Mouse (Mus musculus) 3134 (cell line): ENCODE measurements at regions not wholly inside any gene's neighbourhood (a gene's known extent, or its start where the extent isn't known, plus 50 kb on each side); places are given as distances from the start of the nearest gene placed in this dataset.
"Not testable (repeated sequence)": the region's sequence is repeated elsewhere in the genome, so short reads cannot be mapped to it uniquely, and the experiment has no call there.

ENCODE experiments used
- DNase-seq: peaks from one replicate; pipeline ENCODE4 v3.0.0-alpha.2; 2011; ENCODE audit warnings: low spot score; ENCODE audit not compliant: insufficient read length; ENCODE audit errors: extremely low read depth

GRCm38 (mm10) chr4:81621391-81622137, 178.9 kb upstream of the Mpdz start:
- DNase-seq = peak; percentile 7

DNA sequence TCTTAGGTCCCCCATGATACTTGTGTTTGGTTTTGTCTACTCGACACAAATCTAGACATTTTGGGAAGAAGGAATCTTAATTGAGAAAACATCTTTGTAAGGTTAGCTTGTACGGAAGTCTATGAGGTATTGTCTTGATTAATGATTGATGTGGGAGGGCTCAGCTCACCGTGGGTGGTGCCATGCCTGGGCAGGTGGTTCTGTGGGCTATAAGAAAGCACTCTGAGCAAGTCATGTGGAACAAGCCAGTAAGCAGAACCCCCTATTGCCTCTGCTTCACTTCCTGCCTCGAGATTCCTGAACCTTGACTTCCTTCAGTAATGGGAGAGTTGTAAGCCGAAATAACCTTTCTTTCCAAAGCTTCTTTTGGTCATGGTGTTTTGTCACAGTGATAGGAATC, 174.6 kb upstream of the Mpdz start:
- DNase-seq = no peak

DNA sequence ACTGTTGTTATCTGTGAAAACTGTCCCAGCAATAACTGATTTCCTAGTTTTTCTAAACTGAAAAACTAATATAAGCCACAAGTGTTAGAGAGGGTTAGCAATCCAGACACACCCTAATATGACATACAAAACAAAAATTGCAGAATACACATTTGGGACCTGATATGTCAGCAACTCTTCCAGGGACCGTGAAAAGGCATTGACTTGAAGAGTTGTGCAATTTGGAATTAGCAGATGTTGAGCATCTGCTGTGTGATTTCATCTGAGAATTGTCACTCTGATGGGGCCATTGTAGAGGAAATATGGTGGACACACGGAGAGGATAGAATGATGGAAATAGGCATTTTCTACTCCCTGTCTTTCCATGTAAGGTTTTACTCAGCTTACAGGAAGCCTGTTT, 168.6 kb upstream of the Mpdz start:
- DNase-seq = no peak

GRCm38 (mm10) chr4:81600396-81600795, 157.8 kb upstream of the Mpdz start:
- DNase-seq = no peak

DNA sequence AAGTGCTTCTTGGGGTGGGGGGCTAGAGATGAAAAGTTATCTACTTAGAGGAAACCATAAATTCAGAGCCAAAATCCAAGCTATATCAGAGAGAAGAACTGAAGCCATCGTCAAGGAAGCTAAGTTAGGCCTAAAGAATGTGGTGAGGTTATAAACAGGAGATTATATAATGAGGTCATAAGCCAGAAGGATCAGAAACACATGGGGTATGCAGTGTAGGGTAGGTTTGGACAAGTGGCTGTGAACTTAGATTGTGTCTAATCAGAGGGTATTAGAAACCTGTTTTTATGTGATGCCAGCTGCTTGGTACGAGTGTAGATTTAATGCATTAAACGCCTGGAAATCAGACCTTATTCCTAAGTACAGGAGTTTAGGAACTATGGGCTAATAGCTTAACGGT, 154.8 kb upstream of the Mpdz start:
- no peak for DNase-seq

DNA sequence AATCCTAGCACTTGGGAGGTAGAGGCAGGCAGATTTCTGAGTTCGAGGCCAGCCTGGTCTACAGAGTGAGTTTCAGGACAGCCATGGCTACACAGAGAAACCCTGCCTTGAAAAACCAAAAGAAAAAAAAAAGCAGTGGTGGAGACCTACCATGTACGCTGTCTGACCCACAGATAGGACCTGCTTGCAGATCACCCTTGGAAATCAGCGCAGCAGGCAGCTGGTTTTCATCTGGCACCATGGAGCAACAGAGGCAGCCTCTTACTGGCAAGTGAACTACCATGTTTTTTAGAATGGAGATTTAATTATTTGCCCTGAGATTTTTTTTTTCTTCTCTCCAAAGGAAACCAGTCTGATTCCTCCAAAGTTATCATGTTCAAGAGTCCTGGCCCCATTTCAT, 150.8 kb upstream of the Mpdz start:
- DNase-seq = not testable (repeated sequence)

DNA sequence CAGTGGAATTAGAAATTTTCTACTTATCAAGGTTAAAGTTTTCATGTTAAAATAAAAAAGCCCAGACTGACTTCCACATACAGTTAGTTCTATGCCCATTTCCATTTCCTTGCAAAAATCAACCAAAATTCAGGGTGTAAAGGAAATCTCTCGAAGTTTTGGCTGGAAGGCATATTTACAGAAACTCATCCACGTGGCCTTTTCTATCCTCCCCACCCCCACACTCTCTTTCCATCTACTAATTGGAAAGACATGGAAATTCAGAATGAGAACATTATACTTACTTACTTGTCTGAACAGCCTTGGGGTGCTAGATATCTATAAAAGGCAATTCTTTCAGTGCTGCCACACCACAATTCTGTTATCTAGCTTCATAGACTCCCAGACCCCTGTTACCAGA, 139.9 kb upstream of the Mpdz start:
- DNase-seq = no peak

DNA sequence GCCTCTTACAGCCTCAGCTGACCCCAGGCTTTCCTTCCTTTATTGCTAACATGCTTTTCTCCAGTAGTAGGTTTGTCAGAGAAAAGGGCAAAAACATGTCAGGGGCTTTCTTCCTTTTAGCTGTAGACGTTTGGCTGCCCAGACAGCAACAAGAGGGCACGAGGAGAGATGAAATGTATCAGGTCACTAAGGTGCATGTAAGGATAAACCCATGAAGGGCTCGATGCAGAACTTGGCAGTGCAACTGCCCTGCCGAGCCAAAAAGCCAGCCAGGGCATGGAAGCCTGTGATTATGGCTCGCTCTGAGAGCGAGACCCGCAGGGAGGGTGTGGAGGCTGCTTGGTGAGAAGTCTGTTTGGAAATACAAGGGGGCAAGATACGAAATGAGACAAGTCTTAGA, 137.9 kb upstream of the Mpdz start:
- peak; percentile 21 for DNase-seq

GRCm38 (mm10) chr4:81579389-81580110, 136.9 kb upstream of the Mpdz start:
- no peak for DNase-seq

DNA sequence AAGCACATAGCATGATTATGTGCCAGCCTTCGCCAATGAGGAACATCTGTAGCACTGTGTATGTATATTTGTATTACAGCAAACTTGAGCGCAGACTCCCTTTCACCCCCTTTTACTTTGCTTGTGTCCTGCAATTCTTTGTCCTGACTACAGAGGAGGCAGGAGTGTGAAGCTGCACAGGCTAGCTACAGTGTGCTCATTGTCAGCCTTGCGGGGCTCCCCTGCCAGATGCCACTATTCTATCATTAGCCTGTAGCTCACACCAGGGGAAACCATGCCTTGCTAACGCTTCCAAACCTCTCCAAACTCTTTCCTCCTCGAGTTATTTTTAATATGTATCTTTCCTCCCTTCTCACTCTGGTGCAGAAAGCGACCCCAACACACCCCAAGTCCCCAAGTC, 136.4 kb upstream of the Mpdz start:
- DNase-seq = no peak

- DNase-seq = no peak
Observed at GRCm38 (mm10) chr4:81573771-81574170, 131.2 kb upstream of the Mpdz start.

GRCm38 (mm10) chr4:81570736-81571135, 128.1 kb upstream of the Mpdz start:
- no peak for DNase-seq

- DNase-seq = no peak
Observed at GRCm38 (mm10) chr4:81569531-81569930, 126.9 kb upstream of the Mpdz start.

DNA sequence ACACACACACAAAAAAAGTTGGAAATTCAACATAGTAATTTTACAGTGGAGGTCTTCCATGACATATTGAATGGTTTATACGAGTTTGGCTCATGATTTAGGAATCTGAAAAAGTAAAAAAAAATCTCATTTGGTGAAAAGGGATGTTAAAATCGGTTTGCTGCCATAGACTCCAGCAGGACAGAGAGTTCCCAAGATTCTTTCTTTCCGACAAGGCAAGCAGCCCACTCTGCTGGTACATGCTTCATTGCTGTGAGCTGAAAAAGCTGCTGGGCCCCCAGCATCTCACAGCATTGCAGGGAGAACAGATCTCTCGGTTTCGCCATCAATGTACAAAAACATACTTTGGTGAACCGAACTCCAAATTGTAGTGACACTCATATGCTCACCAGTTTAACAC, 125.8 kb upstream of the Mpdz start:
- DNase-seq = no peak

DNA sequence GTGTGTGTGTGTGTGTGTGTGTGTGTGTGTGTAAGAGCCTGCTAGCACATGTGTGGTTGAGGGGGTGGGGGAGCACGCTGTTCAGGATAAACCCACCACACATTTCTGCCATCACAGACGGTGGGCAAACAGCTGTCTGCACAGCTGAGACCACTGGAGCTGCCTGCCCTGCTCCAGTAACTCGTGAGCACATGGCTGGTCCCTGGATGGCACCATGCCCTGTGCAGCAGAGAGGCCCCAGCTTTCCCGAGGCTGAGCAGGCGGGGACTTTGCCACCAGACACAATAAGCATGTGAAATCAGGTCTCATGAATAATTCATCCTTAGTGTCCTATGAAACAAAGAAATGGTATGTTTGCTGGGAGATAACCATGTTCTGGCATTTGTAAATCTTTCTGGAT, 125.3 kb upstream of the Mpdz start:
- DNase-seq = peak; percentile 28

DNA sequence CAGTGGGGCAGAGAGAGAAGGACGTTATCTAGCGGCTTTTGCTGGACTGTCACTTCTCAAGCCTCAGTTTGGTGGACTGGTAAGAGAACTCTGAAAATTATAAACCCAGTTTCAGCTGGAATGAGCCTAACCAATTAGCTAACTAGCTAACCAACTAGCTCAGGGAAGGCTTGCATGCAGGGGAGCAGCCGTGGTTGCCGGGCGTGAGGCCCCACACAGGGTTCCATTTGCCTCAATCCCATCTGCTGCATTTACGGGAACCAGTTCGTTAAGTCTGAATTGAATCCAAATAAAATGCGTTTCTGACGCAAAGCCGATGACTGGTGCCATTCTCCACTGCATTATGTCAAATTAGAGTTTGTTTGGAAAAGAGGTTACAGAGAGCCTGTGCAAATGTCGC, 123.9 kb upstream of the Mpdz start:
- DNase-seq = no peak

GRCm38 (mm10) chr4:81565422-81566395, 123.1 kb upstream of the Mpdz start:
- DNase-seq = no peak

GRCm38 (mm10) chr4:81564446-81564845, 121.8 kb upstream of the Mpdz start:
- no peak for DNase-seq

DNA sequence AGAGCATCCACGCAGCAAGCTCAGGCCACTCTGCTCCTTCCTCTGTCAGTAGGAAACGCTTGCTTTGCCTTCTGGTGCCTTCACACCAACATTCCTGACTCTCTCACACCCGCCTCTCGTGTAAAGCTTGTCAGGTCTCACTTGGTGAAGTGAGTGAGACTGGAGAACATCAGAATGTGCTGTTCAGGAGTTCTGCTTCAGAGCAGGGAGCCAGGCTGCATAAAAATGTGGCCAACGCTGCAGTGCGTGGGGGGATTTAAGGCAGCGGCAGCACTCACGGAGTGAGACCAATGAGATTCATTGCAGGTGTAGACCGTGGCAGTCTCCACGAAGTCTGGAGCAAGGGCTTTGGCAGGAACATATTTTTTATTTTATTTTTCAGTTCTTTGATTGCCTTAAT, 121.0 kb upstream of the Mpdz start:
- no peak for DNase-seq

DNA sequence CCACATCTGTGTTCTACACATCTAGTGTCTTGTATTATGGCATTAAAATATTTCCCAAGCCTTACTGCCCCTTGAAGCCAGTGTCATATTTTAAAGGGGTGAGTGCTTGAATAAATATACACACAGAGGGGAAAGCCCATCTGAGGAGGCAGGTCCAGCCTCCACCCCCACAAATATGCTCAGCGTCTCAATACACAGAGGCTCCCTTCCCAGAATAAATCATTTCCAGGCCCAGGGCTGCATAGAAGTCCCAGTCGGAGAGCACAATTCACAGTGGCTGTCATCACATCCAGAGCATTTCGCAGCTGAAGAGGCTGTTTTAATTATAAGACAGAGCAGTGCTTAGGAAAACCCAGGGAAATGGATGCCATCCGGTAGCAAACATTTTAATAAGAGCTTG, 118.8 kb upstream of the Mpdz start:
- no peak for DNase-seq

GRCm38 (mm10) chr4:81550816-81551215, 108.2 kb upstream of the Mpdz start:
- no peak for DNase-seq
